Mouse (Mus musculus): Measurements from ENCODE around the gene Jak2.
A peak's percentile ranks its signal among the peaks of the same experiment; 100 is the strongest.

Gene Jak2

DNA sequence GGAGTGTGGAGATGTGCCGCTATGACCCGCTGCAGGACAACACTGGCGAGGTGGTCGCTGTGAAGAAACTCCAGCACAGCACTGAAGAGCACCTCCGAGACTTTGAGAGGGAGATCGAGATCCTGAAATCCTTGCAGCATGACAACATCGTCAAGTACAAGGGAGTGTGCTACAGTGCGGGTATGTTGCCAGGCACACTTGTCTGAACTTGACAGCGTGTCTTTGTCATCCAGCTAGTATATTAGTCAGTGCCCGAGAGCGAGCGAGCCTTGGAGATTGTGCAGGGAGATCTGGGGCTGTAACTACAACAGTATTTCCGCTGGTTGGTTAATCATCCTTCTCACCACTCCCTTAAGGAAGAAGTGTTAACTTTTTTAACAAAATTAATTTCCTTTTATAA is 49.3 kb downstream of the Jak2 start:
- DNase-seq (ENCODE audit: low spot score), result no peak

DNA sequence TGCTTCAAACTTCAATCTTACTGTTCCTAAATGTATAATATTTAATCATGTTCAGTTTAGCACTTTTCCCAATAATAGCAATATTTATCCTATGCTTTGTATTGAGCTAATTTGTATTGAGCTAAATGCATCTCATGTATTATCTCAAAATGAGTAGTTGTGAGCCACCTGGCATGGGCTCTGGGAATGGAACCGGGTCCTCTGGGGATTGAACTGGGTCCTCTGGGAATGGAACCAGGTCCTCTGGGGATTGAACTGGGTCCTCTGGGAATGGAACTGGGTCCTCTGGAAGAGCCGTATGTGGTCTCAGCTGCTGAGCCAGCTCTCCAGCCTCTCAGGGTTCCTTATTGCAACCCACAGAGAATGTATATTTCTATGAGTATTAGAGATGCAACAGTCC is 50.5 kb downstream of the Jak2 start:
- no peak for DNase-seq (ENCODE audit: low spot score)

DNA sequence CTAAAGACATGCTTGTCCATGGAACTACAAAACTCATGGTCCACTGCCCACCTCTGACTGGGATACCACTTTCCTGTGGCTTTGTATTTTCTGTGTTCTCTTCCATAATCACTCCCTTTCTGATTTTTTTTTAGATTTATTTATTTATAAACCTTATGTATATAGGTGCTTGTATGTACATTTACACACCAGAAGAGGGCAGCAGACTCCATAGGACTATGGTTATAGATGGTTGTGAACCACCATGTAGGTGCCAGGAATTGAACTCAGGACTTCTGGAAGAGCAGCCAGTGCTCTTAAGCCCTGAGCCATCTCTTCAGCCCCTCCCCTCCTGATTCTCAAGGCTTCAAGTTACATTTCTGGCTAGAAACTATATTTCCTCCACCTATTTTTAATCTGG is 57.2 kb downstream of the Jak2 start:
- DNase-seq (ENCODE audit: low spot score), result no peak

DNA sequence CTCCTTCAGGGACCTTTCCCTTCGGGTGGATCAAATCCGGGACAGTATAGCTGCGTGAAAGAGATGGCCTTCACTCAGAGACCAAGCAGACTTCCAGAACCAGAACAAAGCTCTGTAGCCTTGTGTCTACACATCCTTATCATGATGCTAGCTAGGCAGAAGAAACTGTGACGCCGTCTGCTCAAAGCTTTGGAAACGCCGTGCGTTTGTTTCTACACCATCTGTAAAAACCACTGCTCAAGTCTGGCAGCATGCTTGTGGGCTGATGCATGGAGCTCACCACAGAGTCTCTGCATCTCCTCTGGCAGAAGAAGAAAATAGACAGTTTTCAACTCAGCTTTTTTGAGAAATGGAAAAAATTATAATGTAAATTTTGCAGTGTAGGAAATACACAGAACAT is 60.2 kb downstream of the Jak2 start:
- DNase-seq (ENCODE audit: low spot score), result no peak

DNA sequence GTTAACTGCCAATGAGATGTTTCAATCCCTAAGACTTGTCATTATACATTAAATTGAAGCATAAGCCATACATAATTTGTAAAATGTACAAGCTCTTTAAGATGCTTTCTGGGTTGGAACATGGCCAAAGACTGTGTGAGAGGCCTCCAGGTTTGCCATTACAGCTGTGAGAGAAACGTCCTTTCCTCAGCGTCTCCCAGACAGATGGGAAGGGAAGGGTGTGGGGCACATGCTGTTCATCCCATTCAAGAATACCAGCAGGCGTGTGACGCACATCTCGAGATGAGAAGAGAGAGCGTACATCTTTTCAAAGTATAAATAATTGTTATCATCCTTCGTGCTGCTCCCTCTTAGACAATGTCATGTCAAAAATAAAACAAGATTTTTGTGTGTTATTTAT is 61.0 kb downstream of the Jak2 start:
- no peak for DNase-seq (ENCODE audit: low spot score)

DNA sequence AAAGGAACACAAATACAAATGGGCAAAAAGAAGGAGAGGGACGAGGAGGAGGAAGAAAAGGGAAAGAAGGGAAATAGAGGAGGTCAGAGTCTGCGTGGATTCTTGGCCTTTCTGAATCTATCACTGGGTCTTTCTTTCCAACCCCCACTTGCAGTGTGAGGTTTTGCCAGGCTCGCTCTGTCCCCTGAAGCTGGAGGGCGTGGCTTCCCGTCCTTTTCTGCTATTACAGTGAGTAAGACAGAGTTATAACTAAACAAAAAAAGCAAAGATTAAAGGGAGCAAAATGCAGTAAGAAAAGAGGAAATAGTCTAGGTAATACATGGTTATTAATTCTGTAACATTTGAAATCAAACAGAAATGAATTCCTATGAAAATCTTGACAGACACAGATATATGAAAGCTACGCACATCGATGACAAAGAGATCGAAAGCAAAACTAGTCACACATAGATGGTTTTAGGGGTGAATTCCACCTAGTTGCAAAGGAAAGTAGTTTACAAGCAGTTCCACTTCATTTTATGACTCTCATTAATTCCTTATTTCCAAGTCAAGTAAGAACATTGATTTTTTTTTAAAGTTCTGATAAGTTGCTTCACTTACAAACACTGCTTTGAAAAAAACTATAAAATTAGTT is 71.9 kb downstream of the Jak2 start:
- DNase-seq (ENCODE audit: low spot score), result no peak

DNA sequence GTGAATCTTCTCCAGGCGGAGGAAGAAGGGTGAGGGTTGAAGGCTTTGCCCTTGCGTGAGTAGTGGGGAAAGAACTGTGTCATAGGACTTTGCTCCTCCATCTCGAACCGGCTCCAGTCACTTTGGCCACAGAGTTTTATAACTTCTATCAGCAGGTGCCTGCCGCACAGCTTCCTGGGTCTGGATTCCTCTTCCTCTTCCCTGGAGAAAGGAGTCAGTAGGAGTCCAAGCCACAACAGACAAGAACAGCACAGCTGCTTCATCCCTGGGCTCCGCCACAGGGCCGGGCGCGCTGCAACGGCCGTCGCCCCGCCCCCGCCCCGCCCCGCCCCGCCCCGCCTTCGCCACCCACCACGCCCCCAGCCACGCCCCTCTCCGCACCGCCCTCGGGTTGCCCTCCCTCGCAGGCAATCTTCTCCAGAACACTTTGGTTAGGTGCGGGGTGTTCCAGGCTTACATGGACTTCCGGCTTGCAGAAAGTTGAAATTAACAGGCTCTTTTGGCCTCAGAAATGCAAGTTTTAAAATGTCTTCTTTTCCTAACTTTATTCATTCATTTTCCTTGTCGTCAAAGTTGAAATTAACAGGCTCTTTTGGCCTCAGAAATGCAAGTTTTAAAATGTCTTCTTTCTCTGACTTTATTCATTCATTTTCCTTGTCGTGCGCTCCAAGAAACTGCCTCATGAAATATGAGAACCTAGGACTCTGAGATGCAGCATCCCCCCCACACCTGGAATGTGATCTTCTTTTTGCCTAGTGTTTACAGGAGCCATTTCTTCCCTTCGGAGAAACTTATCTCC is 73.6 kb downstream of the Jak2 start, which contains the start of gene Insl6:
TSS of gene Insl6 (minus strand) at position 304 of the 799 bp plus-strand sequence.
- peak; percentile 76 for DNase-seq (ENCODE audit: low spot score)

DNA sequence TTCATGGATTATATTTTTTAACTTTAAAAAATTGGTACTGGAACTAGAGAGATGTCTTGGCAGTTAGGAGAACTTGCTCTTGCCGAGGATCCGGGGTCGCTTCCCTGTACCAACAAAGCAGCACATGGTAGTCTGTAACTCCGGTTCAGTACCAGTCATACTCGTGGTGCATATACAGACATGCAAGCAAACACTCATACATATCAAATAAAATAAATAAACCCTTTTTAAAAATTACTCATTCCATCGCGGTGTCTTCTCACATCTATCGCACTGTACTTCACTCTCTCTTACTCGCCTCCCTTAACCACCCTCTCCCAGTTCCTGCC is 74.2 kb downstream of the Jak2 start:
- DNase-seq (ENCODE audit: low spot score), result no peak

DNA sequence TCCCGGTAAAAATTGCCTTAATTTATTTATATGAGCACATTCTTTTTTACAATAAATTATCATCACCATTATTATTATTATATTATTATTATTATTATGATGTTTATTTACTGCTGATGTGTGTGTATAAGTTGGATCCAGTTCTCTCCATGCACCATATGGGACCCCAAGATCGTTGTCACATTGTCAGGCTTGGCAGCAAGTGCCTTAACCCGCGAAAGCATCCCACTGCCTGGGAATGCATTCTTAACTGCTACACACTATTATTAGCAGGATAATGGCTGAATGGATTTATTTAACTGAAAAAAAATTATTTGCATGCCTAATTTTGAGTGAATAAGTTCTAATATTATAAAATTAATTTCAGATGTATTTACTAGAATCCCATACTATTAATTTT is 74.8 kb downstream of the Jak2 start:
- DNase-seq (ENCODE audit: low spot score), result no peak

DNA sequence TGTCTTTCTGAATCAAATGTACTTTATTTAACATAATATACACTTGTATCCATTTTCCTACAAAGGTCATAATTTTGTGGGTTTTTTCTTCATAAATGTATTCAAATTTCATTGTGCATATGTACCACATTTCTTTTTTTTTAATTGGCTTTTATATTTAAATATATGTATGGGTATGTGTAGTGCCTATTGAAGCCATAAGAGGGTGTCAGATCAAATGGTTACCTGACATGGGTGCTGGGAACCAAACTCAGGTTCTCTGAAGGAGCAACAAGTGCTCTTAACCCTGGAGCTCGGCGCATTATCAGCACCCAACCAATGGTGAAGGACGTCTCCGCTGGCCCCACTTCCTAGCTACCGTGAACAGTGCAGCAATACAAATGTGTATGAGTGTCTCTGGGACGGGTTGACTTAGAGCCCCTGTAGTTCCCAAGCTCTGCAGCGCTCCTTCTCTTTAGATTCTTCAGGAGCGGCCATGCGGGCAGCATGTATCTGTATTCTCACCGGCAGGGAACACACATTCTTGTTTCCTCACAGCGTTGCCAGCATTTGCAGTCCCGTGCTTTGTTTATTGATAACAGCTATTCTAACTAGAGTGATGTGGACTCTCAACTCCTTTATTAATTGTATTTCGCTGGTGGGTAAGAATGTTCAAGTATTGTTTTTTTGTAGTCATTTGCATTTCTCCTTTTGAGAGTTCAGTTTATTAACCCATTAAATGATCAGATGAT is 75.4 kb downstream of the Jak2 start:
- DNase-seq (ENCODE audit: low spot score), result no peak

DNA sequence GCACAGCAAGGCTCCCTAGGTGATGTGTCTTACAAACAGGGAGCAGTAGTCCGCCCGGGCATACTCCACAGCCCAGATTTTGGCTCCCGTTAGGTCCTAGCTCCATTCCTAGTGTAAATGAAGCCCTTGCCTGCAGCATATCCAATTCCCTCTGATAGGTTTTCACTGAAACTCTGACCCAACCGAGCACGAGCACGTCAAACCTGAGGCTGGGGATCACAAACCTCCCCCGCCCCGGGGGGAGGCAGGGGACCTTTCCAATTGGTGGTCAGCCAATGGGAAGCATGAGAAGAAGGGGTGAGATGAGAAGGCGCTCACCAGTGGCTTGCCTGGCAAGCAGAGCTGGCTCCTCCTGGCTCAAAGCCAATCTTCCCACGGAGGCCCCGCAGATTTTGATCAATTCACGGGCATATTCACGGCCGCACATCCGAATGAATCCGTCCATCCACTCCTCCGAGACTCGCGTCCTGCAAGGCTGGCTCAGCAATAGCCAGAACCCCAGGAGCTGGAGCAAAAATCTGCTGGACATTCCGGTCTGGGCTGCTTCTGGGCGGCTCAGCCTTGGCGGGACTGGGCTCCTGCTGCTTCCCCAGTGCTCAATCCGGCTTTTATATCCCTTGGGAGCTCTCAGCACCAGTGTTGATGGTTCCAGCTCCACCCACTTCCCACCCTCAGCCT is 82.6 kb downstream of the Jak2 start, which contains the start of gene Rln1:
TSS of gene Rln1 (minus strand) at position 603 of the 678 bp plus-strand sequence.
- DNase-seq (ENCODE audit: low spot score), result no peak

DNA sequence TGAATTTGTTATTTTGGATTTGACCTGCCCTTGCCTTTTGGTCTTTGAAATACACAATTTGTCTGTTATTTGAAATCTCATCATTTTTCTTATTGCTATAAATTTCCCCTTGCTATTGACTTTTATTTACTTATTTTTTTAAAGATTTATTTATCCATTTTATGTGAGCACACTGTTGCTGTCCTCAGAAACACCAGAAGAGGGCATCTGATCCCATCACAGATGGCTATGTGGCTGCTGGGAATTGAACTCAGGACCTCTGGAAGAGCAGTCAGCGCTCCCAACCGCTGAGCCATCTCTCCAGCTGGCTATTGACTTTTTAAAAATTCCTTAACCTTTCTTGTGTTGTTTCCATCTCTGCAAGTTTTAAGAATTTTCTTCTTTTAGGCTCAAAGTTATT is 85.0 kb downstream of the Jak2 start:
- no peak for DNase-seq (ENCODE audit: low spot score)

DNA sequence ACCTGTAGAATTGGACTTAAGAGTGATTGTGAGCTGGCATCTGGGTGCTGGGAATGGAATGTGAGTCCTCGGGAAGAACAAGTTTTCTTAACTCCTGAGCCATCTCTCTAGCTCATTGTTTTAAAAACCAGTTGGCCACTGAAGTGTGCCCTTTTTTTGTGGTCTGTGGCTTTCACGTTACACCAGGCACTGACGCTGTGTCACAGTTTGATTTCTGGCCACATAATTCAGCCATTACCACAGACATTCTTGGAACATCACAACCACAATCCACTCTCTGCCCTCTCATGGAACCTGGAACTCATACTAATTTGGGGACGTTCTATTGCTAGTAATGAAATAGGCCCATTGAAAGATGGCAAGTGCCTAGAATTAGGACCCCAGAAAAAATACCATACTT is 89.4 kb downstream of the Jak2 start:
- no peak for DNase-seq (ENCODE audit: low spot score)

DNA sequence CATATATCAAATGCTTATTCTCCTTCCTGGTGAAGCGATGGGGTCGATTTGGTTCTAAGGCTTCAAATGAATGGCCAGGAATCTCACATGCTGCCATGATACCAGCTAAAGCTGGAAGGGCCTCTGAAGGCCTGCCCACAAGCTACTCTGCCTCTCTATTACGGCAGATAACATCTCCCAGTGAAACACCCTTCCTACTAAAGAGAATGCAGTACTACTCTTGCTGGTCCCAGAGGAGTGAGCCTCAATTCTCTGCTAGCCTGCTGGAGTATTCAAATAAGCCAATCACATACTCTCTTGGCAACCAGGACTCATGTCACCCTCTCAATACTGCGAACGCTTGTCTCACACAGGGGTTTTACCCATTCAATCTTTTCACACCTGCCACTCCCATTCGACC is 90.7 kb downstream of the Jak2 start:
- no peak for DNase-seq (ENCODE audit: low spot score)

DNA sequence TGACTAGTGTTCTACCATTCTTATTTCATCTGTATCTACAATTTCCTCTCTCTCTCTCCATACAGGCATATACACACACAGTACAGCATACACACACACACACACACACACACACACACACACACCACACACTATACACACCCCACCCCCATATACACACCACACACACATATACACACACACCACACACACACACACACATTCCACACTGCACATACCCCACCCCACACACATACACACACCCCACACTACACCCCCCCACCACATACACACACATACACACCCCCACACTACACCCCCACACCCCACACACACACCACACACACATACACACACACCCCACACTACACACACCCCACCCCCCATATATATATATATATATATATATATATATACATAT is 93.2 kb downstream of the Jak2 start:
- DNase-seq (ENCODE audit: low spot score), result no peak

DNA sequence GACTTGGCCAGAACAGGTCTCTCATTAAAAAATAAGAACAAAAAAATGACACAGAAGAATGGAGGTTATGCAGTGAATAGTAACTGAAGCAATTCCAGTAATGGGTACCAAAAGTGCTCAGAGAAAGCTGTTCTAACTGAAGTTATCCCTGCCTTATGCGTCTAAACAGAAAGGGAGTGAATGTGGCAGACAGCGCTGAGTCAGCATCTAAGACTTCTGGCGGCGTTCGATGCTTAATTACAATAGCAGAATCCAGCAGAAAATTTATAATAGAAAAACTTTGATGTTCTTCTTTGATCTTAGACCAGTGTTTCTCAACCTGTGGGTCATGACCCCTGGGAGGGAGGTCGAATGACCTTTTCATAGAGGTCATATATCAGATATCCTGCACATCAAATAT is 94.0 kb downstream of the Jak2 start:
- no peak for DNase-seq (ENCODE audit: low spot score)

DNA sequence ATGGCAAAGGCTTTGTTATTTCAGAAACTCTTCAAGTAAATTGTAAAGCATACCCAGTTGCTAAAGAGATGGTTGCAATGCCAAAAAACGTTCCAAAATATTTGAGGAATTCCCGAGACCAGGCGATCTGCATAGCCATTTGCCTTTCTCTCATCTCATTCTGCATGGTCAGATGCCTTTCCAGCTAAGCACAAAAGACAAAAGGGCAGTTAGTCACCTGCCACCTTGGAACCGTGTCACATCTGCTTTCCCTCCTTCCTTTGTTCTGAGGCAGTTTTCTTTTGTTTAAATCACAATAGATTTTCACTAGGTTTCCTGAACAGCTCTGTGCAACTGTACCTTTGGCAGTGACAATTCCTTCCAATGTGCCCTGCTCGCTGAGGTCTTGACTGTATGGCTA is 99.4 kb downstream of the Jak2 start:
- DNase-seq (ENCODE audit: low spot score), result no peak

DNA sequence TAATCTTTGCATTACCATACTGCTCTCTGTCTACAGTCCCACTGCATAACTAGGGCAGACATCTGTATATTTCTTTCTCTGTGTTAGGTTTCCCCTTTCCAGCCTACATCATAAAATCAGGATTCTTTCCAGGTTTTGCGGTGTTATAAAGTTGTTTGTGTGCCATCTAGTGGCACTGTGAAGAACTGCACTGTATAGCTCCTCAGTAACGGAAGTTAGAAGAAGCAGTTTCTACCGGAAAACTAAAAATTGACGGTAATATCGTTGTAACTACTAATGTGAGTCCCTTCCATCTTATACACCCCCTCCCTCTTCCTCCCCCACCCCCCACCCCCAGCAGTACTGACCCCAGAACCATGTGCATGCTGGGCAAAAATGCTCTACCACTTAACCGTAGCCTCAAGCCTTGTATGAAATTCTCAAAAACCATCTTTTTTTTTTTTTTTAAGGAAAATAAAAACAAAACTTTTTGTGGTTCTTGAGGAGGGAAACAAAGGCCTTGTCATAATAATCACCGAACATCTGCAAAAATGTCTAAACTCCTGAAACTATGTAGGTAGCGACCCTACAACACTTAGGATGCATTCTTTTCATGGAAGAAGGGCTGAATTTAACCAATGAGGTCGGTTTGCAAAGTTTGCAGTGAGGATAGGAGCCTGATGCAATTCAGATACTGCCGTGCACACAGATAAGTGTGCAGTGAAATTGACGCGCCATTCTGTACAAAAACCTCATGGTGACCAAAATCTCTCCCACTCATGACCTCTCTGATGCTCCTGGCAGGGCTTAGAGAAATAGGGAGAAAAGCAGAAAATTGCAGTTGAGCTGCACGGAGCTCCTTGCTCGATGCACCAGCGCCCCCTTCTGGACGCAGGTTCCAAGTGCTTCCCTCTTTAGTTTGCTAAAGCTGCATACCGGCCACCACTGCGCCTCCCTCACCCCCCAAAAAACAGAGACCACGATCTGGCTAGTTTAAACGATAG is 103.6 kb downstream of the Jak2 start:
- DNase-seq (ENCODE audit: low spot score), result peak; percentile 76

DNA sequence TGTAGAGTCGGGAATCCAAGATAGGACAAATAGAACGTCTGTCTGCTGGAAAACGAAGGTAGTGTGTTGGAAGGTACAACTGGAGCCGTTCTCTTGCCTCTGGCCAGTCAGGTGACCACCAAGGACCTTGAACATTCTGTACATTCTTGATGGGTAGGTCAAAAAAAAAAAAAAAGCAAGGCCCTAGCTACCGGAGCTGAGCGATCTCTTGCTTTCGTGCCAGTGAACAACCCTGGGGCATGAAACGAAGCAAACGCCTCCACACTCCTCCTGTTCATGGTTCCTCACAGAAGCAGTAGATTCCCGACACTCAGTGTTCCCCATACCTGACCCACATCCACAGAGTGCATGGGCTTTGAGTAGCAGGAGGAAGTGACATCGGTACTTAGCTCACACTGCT is 104.7 kb downstream of the Jak2 start:
- DNase-seq (ENCODE audit: low spot score), result no peak

DNA sequence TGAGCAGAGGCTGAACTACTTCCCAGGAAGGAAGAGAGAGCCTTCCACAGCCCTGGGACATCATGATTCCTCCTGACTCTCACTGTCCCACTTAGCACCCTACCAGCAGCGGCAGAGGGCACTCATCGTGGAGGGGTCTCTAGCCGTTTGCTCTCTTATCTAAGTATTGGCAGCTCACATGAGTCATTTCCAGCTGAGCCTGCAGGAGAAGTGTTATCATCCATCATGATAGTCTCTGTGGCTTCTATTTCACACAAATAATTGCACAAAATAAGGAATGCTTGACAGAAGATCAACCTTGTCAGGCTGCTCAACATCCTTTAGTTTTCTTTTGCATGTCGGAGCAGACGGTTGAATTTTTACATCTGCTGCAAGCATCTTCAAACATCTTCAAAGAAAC is 108.6 kb downstream of the Jak2 start:
- DNase-seq (ENCODE audit: low spot score), result no peak

DNA sequence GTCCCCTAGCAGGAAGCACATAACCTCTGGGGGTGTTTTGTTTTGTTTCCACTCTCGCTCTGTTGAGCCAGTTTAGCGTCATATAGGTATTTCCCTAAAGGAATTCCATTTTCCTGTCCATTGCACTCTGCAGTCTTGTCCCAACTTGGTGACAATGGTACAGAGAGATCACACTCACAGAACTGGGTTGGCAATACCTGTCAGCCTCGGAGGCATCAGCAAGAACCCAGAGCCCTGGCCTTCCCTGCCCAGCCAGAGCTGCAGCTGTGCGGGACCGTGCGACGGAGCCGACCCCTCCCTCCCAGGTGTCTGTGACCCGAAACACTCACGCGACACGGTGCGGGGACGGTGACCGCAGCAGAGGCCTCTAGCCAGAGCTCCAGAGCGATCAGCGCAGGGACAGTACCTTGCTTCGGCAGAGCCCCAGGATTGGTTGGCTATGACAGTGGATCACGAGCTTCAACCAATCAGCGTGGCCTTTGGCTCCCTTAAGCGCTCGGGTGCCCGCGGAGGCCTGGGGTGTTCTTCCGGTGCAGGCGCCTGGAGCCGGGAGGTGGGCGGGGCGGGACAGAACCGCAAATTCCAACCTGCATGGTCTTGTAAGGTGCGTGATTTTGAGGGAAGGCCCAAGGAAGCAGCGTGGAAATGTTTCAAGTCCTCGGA is 110.0 kb downstream of the Jak2 start:
- peak; percentile 89 for DNase-seq (ENCODE audit: low spot score)

All from testis, postnatal 14 days (tissue).